Mouse (Mus musculus) kidney, embryonic 16.5 days (tissue): ENCODE results near the gene Cacng1. TPM values are rescaled to one million over a fixed set of nuclear protein-coding genes. Genes with fewer than 3 reads are reported as not detected.
A peak's percentile ranks its signal among the peaks of the same experiment; 100 is the strongest.

ENCODE experiments used
- ATAC-seq: fragments of 200-750 bp; cut with Nextera tagmentation; 2 replicates; pipeline ENCODE4 v1.8.0; 2017; ENCODE audit warnings: moderate TSS enrichment; ENCODE audit not compliant: low FRiP score, low TSS enrichment
- H3K27ac ChIP-seq: fragments of 300-500 bp; sonication (generic); 2 replicates; pipeline ENCODE4 v1.5.1; 2014; ENCODE audit warnings: low read length
- H3K27me3 ChIP-seq: fragments of 300-500 bp; sonication (generic); 2 replicates; pipeline ENCODE4 v1.6.1; 2014; ENCODE audit warnings: low read length, control low read depth, mixed read lengths; ENCODE audit not compliant: insufficient read depth
- H3K36me3 ChIP-seq: fragments of 300-500 bp; sonication (generic); 2 replicates; pipeline ENCODE4 v1.6.1; 2014; ENCODE audit warnings: low read length, control low read depth, mixed read lengths; ENCODE audit not compliant: insufficient read depth
- H3K4me1 ChIP-seq: fragments of 300-500 bp; sonication (generic); 2 replicates; pipeline ENCODE4 v1.6.1; 2014; ENCODE audit warnings: low read length, control low read depth, mixed read lengths; ENCODE audit not compliant: insufficient read depth
- H3K4me2 ChIP-seq: fragments of 300-500 bp; sonication (generic); replicated peaks from 2 replicates; pipeline ENCODE4 v1.6.1; 2014; ENCODE audit warnings: low read depth, low read length
- H3K4me3 ChIP-seq: fragments of 300-500 bp; sonication (generic); 2 replicates; pipeline ENCODE4 v1.5.1; 2014; ENCODE audit warnings: mild to moderate bottlenecking, low read length
- H3K9ac ChIP-seq: fragments of 300-500 bp; sonication (generic); replicated peaks from 2 replicates; pipeline ENCODE4 v1.6.1; 2014; ENCODE audit warnings: low read length
- H3K9me3 ChIP-seq: fragments of 300-500 bp; sonication (generic); 2 replicates; pipeline ENCODE4 v1.6.1; 2016; ENCODE audit warnings: low read length, control low read depth
- WGBS: fragments of 180-500 bp; shearing (Covaris S2); extraction: QIAGEN DNeasy Blood & Tissue Kit; methylation state at CpG from one replicate; pipeline ENCODE4 v1.1.7; 2014; 5-methylcytosine and 5-hydroxymethylcytosine counted together
- polyA plus RNA-seq: library from polyadenylated mRNA; unstranded; fragments of >200 nt; fragmentation: Nextera tagmentation; extraction: Ambion mirVana; gene quantifications from 2 replicates; pipeline ENCODE4 v1.2.1, GENCODE M21; 2015

Gene Cacng1
- polyA plus RNA-seq, 1 experiment from 2014 or later: 0.95 TPM

GRCm38 (mm10) chr11:107710379-107710778 lies 5.9 kb downstream of the Cacng1 start:
- H3K27ac ChIP-seq: no peak overlapping the region
- no peaks in the 10 kb centered on the region for H3K9me3 ChIP-seq
- no peaks in the 10 kb centered on the region for H3K27me3 ChIP-seq
- 73% methylated on average over 3 of the region's 3 CpGs for WGBS
- no peak overlapping the region for H3K9ac ChIP-seq
- no peak for ATAC-seq
- H3K4me2 ChIP-seq: no peak overlapping the region
- H3K4me3 ChIP-seq: no peak overlapping the region
- no peaks in the 10 kb centered on the region for H3K36me3 ChIP-seq
- peaks cover 14% of the 10 kb centered on the region for H3K4me1 ChIP-seq

- H3K36me3 ChIP-seq: no peaks in the 10 kb centered on the region
- WGBS: 53% methylated on average over 20 of the region's 20 CpGs
- H3K27me3 ChIP-seq: no peaks in the 10 kb centered on the region
- H3K4me2 ChIP-seq: no peak overlapping the region
- no peak for ATAC-seq
- H3K4me3 ChIP-seq: no peak overlapping the region
- H3K4me1 ChIP-seq: peaks cover 29% of the 10 kb centered on the region
- no peak overlapping the region for H3K9ac ChIP-seq
- H3K9me3 ChIP-seq: no peaks in the 10 kb centered on the region
- no peak overlapping the region for H3K27ac ChIP-seq
Observed at GRCm38 (mm10) chr11:107707897-107708610, 8.3 kb downstream of the Cacng1 start.

- H3K4me1 ChIP-seq: peaks cover 29% of the 10 kb centered on the region
- no peaks in the 10 kb centered on the region for H3K27me3 ChIP-seq
- no peak overlapping the region for H3K9ac ChIP-seq
- H3K27ac ChIP-seq: peak overlapping the region; percentile 19; the same call in 1 of the 2 replicates
- H3K36me3 ChIP-seq: no peaks in the 10 kb centered on the region
- ATAC-seq: peak; percentile 56; the same call in 1 of the 2 replicates
- 33% methylated on average over 11 of the region's 11 CpGs for WGBS
- H3K9me3 ChIP-seq: no peaks in the 10 kb centered on the region
- no peak overlapping the region for H3K4me2 ChIP-seq
- no peak overlapping the region for H3K4me3 ChIP-seq
Observed at GRCm38 (mm10) chr11:107705476-107706074, 10.7 kb downstream of the Cacng1 start.

GRCm38 (mm10) chr11:107705060-107705459 lies 11.3 kb downstream of the Cacng1 start:
- no peaks in the 10 kb centered on the region for H3K9me3 ChIP-seq
- H3K27ac ChIP-seq: no peak overlapping the region; the same call in 1 of the 2 replicates
- peaks cover 29% of the 10 kb centered on the region for H3K4me1 ChIP-seq
- H3K4me3 ChIP-seq: no peak overlapping the region
- 0 out of 2 replicates have a peak, but pooled peaks have one; percentile 17 for ATAC-seq
- H3K4me2 ChIP-seq: no peak overlapping the region
- H3K9ac ChIP-seq: no peak overlapping the region
- no peaks in the 10 kb centered on the region for H3K36me3 ChIP-seq
- no peaks in the 10 kb centered on the region for H3K27me3 ChIP-seq
- 47% methylated on average over 6 of the region's 6 CpGs for WGBS

- WGBS: 25% methylated on average over 27 of the region's 27 CpGs
- Histone ChIP-seq H3K9me3 (no peaks in the 10 kb centered on the region), H3K9ac (peak overlapping the region; percentile 25; the same call in 1 of the 2 replicates), H3K4me3 (no peak overlapping the region), H3K4me1 (peaks cover 29% of the 10 kb centered on the region), H3K36me3 (no peaks in the 10 kb centered on the region), H3K4me2 (peak overlapping the region; percentile 35), H3K27me3 (no peaks in the 10 kb centered on the region), H3K27ac (no peak overlapping the region)
- ATAC-seq: peak; percentile 56
Observed at GRCm38 (mm10) chr11:107703272-107704134, 12.8 kb downstream of the Cacng1 start.

- peaks cover 13% of the 10 kb centered on the region for H3K4me1 ChIP-seq
- H3K27me3 ChIP-seq: no peaks in the 10 kb centered on the region
- no peaks in the 10 kb centered on the region for H3K9me3 ChIP-seq
- ATAC-seq: no peak
- H3K36me3 ChIP-seq: no peaks in the 10 kb centered on the region
- no peak overlapping the region for H3K9ac ChIP-seq
- H3K27ac ChIP-seq: no peak overlapping the region
- no peak overlapping the region for H3K4me3 ChIP-seq
- no peak overlapping the region for H3K4me2 ChIP-seq
- WGBS: 92% methylated on average over 4 of the region's 4 CpGs
Observed at GRCm38 (mm10) chr11:107699967-107700366, 16.4 kb downstream of the Cacng1 start.

- ATAC-seq: no peak
- Histone ChIP-seq H3K4me3 (no peak overlapping the region), H3K27ac (no peak overlapping the region), H3K4me1 (no peaks in the 10 kb centered on the region), H3K9ac (no peak overlapping the region), H3K9me3 (no peaks in the 10 kb centered on the region), H3K36me3 (peaks cover 5% of the 10 kb centered on the region; the same call in 1 of the 2 replicates), H3K27me3 (no peaks in the 10 kb centered on the region), H3K4me2 (no peak overlapping the region)
- WGBS: 74% methylated on average over 6 of the region's 6 CpGs
Observed at GRCm38 (mm10) chr11:107693338-107693737, 23.0 kb downstream of the Cacng1 start.

- H3K9ac ChIP-seq: no peak overlapping the region
- no peak overlapping the region for H3K4me2 ChIP-seq
- H3K4me1 ChIP-seq: no peaks in the 10 kb centered on the region
- ATAC-seq: no peak
- no peaks in the 10 kb centered on the region for H3K27me3 ChIP-seq
- H3K36me3 ChIP-seq: peaks cover 10% of the 10 kb centered on the region
- WGBS: 64% methylated on average over 8 of the region's 8 CpGs
- no peak overlapping the region for H3K4me3 ChIP-seq
- H3K9me3 ChIP-seq: no peaks in the 10 kb centered on the region
- H3K27ac ChIP-seq: no peak overlapping the region
Observed at GRCm38 (mm10) chr11:107691569-107691968, 24.8 kb downstream of the Cacng1 start.

GRCm38 (mm10) chr11:107688480-107688879 lies 27.8 kb downstream of the Cacng1 start:
- peaks cover 26% of the 10 kb centered on the region for H3K36me3 ChIP-seq
- H3K27me3 ChIP-seq: no peaks in the 10 kb centered on the region
- no peak overlapping the region for H3K4me2 ChIP-seq
- ATAC-seq: no peak
- H3K27ac ChIP-seq: no peak overlapping the region
- H3K9ac ChIP-seq: no peak overlapping the region
- WGBS: 96% methylated on average over 10 of the region's 10 CpGs
- H3K9me3 ChIP-seq: no peaks in the 10 kb centered on the region
- no peaks in the 10 kb centered on the region for H3K4me1 ChIP-seq
- H3K4me3 ChIP-seq: no peak overlapping the region
